Mouse (Mus musculus) MEL-GATA-1-ER (cell line): ENCODE data around the gene Cmas.

Source experiments
- DNase-seq: peaks from one replicate; pipeline ENCODE4 v3.0.0-alpha.2; 2012; ENCODE audit warnings: low read depth; ENCODE audit errors: extremely low read depth

Cmas gene

DNA sequence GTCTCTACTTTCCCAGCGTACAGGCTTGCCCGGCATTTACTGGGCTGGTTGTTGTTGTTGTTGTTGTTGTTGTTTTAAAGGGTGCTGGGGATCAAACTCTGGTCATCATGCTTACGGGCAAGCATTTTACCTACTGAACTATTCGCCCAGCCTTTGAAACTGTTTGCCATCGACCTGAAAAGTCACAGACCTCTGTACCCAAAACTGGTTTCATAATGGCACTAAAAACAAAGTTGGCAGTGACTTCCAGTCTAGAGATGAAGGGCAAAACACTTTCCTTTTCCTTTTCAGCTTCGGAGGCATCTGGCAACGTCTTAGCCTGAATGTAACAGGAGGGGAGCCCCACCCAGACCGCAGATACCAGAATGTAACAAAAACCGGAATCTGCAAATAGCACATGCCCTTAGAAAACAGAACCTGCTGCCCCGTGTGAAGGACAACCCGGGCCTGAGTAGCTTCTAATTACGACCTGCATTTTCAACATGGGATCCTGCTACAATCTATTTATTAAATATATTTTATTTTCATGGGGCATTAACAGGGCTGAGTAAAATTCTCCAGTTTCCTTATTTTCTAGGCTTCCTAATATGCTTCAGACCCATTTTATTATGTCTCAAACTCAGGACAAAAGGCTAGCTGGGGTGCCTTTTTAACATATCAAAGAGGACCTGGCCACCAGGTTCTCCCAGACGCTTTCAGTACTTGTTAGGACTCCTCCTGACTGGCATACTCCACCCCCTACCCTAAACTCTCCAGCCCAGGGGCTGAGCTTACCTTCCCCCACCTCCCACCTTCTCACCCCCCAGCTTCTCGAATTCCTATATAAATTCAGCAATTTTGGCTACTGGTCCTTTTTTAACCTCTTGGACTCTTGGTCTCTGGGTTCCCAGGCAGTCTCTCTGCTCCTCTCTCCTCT lies 3.9 kb upstream of the Cmas start:
- peak; percentile 52 for DNase-seq

DNA sequence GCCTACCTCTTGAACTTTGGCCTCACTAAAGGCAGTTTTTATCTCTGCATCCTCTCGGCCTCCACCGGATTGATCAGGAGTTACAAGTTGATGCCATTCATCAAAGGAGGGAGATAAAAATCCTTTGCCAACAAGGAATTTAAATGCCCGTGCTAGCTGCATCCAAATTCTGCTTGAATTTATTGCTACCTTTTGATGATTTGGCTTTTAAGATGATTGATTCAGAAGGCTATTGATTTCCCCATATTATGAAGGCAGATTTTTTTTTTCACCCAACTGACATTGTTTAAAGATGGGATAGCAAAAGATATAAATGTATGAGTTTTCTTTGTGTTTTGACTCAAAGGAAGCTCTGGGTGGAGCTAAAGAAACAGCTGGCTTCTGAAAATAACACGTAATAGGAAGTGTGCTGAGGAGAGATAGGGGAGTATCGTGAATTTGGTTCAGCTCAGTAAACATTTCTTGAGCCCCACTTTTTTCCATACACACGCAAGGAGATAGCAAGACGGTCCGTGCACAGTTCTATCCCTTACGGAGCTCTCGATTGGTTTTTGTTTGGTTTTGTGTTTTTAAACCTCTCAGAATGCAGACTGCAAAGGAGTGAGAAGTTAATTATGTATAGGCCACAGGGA lies 964 bp downstream of the Cmas start:
- DNase-seq = peak; percentile 93

DNA sequence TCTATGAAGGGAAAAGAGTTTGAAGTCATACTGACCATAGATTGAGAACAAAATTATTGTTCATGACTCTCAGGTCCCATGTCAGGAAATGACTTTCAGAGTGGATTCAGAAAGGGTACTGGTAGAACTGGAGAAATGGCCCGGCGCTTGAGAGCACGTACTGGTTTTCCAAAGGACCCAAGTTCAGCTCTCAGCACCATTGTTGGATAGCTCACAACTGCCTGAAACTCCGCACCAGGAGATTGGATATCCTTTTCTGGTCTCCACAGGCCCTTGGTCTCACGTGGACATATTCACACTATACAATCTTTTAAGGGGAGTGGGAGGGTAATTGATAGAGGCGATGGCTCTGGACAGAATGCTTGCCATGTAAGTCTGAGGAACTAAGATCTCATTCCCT lies 1.5 kb downstream of the Cmas start:
- no peak for DNase-seq

DNA sequence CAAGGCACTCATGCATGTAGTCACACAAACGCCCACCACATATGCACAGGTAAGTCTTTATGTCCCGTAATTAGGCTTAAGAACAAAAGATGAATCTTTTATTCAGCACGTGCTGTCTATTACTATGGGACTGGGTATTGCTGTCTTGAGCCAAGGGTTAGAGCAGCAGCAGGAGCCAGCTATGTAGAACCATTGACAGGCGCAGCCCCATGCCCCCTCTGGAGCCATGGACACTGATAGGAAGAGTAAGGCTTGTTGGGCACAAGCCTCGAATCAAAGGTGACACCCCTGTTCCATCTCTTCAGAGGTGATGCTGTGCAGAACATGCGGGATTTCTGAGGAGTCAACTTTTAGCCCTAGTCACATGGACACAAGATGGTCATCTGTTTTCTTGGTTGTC lies 2.1 kb downstream of the Cmas start:
- DNase-seq = no peak

DNA sequence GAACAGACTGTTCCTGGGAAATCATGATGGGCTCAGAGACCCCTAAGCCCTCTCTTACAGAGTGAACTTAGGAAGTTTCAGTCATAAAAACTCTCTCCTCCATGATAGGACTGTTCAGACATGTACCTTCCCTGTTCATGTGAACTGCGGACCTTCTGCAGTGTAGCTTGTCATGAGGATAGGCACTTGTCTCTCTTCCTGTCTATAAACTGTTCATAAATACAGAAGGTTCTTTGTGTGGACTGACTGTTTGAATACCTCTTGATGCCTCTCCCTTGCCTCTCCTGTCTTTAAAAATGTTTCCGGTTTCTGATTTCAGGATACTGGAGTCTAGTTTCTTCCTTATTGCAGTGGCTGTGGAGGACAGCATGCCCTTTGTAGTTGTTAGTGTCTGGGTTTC lies 3.1 kb downstream of the Cmas start:
- no peak for DNase-seq

DNA sequence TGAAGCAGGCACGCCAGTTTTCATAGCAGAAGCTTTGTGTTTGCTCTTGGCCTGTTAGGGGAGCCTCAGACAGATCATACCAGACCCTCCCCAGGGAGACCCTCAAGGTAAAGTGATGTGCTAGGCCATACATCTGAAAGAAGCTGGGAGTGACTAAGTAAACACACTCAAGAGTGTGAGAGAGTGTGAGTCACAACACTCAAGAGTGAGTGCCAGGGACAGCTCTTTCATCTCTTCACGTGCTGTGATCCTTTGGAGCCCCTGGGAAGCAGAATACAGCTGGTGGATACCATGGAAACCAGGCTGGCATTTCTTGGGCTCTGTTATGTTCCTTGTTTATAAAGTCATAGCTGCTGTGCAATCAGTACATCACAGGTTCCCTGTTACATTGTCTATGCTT lies 8.4 kb downstream of the Cmas start:
- DNase-seq = no peak

DNA sequence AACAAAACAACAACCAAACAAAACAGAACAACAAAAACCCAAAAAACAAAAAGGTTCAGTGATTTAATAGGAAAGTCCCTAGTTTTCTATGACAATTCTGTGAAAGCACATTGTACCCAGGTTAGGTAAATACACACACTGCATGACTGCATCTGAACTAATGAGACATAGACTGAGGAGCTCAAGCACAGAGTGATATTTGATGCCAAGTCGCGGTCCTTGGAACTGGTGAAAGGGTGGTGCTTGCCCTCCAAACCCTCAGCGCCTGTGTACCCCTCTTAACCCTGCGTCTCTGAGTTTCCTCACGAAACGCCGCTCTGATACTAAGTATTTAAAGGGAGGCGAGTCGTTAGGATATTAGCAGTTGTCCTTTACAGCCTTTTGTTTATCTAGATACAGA lies 10.8 kb downstream of the Cmas start:
- no peak for DNase-seq

DNA sequence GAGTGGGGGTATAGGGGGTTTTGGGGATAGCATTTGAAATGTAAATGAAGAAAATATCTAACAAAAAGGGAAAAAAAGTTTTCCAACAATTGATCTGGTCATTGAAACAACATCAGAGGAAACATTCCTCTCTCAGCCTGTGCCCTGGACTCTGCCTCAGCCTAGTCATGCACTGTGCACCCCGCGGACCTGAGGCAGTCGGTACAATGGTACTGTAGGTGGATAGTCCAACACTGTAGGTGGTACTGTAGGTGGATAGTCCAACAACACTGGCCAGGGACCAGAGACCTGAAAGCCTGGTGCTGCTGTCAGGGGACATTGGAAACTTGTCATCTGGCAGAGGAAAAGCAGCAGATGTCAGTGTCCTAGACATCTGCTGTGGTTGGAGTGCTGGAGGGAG lies 13.4 kb downstream of the Cmas start:
- DNase-seq = no peak

DNA sequence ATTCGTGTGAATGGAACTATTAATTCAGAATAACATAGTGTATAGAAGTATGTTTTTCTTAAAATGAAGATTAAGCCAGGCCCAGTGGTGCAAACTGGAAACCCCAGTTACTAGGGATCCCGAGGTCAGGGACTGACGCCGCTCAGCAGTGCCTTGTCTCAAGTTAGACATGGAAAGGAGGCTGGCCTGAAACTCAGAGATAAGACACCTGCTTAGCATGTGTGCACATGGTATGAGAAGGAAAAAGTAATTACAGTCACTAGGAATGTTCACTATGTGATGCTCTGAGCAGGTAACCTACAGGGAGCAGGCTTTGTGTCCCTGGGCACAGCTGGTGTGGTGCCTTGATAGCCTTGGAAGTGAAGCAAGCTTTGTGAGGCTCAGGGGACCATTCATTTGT lies 15.2 kb downstream of the Cmas start:
- DNase-seq = no peak

DNA sequence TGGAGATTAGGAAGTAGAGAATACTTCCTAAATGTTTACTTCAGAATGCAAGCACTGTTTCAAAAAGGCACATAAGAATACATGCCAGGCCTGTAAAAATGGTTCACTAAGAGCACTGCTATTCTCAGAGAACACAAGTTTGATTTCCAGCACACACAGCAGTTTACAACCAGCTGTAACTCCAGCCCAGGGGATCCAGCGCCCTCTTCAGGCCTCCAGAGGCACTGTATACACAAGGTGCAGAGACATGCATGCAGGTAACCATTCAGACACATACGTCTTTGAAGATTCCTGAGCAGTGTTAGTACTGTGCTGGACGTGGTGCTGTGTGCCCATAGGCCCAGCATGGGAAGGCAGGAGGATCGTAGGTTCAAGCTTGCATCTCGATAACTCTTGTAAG lies 17.1 kb downstream of the Cmas start:
- no peak for DNase-seq

DNA sequence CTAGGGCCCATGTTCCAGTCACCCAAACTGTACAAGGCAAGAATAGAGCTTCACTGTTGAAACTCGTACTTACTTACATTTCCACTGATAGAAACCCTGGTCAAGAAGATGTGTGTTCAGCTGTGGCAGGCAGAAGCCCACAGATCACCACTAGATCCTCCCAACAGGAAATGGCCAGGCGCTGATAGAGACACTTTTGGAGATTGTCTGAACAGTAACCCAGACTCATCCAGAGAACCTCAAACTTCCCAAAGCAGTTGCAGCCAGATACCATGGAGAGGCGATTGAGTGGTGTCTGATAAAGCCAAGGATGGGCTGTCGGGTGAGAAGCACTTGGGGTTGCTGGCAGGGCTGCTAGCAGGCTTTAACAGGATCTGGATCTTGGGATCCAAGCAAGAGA lies 20.4 kb downstream of the Cmas start:
- peak; percentile 83 for DNase-seq

DNA sequence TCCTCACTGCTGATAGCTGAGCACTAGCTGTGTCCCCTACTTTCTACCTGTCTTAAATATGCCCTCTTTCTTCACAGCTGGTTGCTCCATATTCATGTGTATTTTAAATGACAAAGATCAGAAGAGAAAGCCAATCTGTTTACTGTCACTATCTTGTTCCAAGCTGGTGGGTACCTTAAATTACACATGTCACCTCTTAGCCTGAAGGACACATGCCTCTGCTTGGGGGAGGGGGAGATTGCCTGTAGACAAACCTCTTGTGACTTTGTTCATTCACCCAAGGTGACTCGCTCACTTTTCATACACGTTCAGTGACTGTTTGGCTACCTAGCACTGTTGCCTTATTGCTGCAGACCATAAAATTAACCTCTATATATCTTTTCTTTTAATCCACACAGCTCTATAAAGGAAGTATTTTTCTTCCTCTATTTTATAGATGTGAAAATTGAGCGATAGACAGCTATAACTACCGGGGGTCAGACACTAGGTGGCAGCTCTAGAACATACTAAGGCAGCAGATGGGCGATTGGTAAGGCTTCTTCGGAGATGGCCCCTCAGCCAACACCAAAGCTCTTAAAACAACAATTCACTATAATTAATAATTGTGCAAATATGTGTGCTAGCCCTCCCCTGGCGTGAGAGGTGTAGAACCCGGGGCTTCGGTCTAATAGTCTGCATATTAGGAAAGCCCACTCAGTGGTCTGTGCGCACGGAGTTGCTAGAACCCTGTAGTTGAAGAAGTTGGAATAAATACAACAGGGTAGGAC lies 22.7 kb downstream of the Cmas start:
- peak; percentile 51 for DNase-seq

DNA sequence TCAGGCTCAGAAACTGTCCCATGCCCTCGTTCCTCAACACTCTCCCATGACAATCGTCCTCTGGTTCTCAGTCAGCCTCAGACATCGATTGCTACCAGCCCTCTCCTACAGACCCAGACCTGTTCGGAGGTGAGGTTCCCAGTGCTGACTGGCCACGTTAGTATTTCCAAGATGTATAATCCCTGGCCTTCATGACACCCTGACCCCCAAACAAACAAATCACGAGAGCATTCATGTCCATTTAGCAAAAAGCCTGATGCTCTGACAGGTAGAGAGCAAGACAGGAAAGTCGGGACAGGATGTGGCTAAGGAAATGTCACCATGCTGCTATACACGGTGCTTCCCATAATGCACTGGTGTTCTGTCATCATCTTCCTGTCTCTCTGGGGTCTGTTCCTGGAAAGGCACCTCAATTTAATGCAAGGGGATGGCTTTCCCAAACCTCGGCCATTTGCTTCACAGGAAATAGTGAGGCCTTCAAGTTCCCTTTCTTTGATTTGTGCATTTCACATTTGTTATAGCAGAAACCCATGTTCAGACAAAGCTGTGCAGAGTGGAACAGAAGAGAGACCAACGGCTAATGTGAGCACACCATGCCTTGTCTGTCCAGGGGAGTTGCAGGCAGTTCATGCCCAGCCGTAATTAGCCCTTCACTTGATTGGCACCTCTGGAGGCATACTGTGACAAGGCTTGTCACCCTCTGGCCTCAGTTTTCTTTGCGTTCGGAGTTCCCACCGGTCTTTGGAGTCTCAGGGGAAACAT lies 23.5 kb downstream of the Cmas start:
- DNase-seq = no peak

DNA sequence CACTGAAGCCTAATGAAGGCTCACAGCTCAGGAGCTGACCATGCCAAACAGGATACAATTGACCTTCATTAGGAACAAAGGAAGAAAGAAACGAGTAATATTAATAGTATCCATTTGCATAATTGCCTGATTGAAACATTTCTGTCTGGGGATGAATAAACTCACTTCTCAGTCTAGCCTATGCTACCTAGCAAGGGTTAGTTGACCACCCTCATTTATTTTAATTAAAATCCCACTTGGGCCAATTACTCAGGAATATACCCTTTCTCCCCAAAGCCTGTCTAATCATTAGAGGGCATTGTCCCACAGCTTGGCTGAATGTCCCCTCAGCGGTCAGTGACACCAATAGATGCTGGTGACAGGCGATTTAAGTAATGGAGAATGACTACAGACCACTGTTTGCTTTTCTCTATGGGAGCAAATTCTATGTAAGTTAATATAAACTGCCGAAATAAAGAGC lies 24.1 kb downstream of the Cmas start:
- no peak for DNase-seq

DNA sequence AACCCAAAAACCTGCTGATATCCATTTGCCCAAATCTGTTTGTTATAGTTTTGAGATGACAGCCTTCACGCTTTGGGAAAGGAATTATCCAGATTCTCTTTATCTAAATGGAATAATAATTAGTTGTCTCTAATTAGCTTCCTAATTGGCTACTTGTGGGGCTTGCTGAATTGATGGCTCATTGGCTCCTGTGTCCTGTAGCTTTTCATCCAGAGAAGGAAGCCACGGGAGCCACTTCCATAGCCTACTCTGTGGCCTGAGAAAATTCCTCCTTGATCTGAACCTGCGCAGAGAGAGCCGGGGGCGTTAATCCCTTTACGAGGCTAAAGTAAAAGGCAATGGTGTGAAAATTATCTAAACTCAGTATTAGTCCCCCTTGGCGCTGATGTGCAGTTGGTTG lies 24.8 kb downstream of the Cmas start:
- no peak for DNase-seq

DNA sequence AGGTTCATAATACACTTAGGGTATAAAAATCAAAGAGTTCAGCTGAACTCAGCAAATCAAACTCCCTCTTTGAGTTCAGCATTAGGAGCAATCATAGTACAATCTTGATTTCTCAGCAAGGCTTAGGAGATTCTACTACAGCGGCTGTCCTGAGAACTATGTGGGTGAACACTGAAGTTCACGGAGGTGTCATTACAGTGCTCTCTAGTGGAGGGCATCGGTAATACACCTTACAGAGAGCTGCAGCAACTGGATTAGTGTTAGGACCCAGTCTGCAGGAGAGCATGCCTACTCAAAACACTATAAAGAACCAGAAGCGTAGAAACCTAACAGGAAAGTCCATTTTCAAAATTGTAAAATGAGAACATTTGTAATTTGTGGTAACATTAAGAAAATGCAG lies 28.9 kb downstream of the Cmas start:
- DNase-seq = peak; percentile 53

DNA sequence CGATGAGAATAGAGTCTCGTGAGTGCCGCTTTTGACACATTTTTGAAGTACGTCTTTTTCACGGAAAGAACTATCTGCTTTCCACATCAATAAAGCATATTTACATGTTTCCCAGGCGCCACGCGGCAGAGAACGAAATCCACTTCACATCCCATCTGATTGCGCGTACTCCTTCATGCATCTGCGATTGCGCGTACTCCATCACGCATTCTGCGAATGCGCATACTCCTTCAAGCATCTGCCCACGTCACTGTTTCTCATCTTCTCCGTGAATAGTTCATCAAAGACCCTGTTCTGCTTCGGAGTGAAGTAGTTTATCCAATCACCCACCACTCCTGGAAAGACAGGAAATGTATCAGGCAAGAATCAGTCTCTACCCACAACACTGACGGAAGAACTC lies 29.6 kb downstream of the Cmas start:
- no peak for DNase-seq

DNA sequence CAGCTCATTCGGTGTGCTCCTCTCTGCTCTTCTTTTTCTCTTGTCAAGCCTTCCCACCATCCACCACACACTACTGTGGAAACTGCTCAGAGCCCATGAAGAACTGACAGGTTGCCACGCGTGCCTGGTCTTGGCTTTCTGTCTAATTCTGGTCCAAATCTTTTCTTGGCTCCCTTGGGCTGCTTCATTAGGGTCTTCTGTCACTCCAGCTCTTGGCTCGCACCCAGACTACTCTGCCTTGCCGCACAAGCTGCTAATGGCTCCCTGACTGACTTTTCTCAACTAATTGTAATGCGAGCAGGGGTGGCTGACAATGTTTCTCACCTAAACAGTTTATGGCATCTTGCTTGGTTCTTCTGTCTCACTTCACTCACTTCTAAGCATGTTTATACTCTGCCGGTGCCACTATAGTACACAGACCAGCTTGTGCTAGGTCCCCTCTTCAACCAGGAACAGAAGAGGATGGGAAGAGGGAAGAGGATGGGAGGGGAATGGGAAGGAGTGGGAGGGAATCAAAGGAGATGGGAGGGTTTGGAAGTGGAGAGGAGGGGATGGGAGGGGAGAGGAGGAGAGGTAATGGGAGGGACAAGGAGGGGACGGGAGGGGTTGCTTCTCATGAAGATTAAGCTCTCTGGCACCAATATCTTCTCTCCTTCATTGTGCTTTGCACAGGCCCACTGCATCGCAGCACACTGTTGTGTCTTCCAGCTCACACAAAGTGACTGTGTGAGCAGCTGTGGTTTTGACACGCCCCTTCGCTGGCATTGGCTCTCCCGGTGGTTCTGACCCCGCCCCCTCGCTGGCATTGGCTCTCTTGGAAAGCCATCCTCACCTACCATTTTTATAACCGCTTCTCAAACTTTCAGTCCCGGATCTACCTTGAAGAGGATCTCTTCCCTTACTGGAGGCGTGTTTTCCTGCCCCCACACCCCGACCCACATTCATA lies 31.8 kb downstream of the Cmas start:
- no peak for DNase-seq

DNA sequence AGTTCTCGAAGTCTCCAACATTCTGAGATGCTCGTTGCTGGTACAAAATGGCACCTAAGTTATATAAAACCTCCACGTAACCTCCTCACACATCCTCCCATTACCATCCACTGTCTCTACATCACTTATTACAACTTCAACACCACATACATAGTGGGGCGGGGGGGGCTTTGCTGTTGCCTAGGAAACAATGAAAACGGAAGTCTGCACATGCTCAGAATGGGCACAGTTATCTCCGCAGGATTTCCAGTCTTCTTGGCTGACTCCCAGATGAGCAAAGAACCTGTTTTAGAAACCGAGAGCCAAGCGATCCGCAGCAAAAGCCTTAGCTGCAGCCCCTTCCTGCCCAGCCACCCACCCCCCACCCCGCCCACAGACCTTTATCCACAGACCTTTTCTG lies 33.2 kb downstream of the Cmas start:
- no peak for DNase-seq

DNA sequence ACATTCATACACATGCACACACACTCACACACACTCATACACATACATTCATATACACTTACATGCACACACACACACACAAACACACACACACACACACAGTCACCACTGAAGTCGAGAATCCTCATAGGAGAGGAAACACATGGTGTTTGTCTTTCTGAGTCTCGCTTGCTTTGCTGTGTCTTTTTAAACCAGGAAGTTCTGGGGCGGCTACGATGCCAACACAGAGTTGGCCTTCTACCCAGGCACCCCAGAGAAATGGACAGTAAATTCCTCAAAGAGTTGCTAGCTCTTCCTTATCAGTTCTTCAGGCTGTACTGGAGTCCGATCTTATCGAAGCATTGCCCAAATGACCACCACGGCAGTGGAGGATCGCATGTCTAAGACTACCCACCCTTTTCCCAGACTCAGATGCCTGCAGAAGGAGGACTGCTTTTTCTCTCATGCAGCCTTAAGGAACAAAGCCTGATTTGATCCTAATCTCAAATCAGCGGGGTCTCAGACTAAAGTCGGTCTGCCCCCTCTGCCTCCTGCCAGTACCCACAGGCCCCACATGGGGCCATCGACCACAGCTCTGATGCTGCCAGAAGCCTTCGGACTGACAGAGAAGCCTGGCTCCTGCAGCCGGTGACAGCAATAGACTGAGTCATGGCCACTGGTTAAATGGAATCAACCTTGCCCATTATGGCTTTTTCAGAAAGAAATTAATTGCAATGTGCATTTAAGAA lies 35.9 kb downstream of the Cmas start:
- DNase-seq = no peak
